Mouse (Mus musculus) embryonic facial prominence, embryonic 12.5 days (tissue): Measurements from ENCODE around the gene Sdhb. TPM values are rescaled to one million over a fixed set of nuclear protein-coding genes. Genes with fewer than 3 reads are reported as not detected.

Source experiments
- ATAC-seq: fragments of 200-750 bp; cut with Nextera tagmentation; 2 replicates; pipeline ENCODE4 v1.8.0; 2017; ENCODE audit not compliant: insufficient number of reproducible peaks, insufficient read depth, low FRiP score, low TSS enrichment
- H3K27ac ChIP-seq: fragments of 300-500 bp; sonication (generic); 2 replicates; pipeline ENCODE4 v1.5.1; 2016; ENCODE audit warnings: mild to moderate bottlenecking
- H3K27me3 ChIP-seq: fragments of 300-500 bp; sonication (generic); 2 replicates; pipeline ENCODE4 v1.6.1; 2016; ENCODE audit warnings: mild to moderate bottlenecking, moderate library complexity
- H3K36me3 ChIP-seq: fragments of 300-500 bp; sonication (generic); 2 replicates; pipeline ENCODE4 v1.6.1; 2016; ENCODE audit warnings: mild to moderate bottlenecking
- H3K4me1 ChIP-seq: fragments of 300-500 bp; sonication (generic); 2 replicates; pipeline ENCODE4 v1.6.1; 2016
- H3K4me2 ChIP-seq: fragments of 300-500 bp; sonication (generic); replicated peaks from 2 replicates; pipeline ENCODE4 v1.6.1; 2016; ENCODE audit warnings: mild to moderate bottlenecking, moderate library complexity
- H3K4me3 ChIP-seq: fragments of 300-500 bp; sonication (generic); 2 replicates; pipeline ENCODE4 v1.5.1; 2016; ENCODE audit warnings: mild to moderate bottlenecking
- H3K9ac ChIP-seq: fragments of 300-500 bp; sonication (generic); 2 replicates; pipeline ENCODE4 v1.6.1; 2016; ENCODE audit warnings: mild to moderate bottlenecking, moderate library complexity
- H3K9me3 ChIP-seq: fragments of 300-500 bp; sonication (generic); 2 replicates; pipeline ENCODE4 v1.6.1; 2016; ENCODE audit warnings: mild to moderate bottlenecking, moderate library complexity
- WGBS: fragments of 180-500 bp; shearing (Covaris S2); methylation state at CpG from one replicate; pipeline ENCODE4 v1.1.7; 2016; 5-methylcytosine and 5-hydroxymethylcytosine counted together
- polyA plus RNA-seq: library from polyadenylated mRNA; unstranded; fragments of >200 nt; fragmentation: Nextera tagmentation; extraction: Ambion mirVana; gene quantifications from 2 replicates; pipeline ENCODE4 v1.2.1, GENCODE M21; 2016

Gene Sdhb
- polyA plus RNA-seq, 1 experiment from 2014 or later: 388 TPM

DNA sequence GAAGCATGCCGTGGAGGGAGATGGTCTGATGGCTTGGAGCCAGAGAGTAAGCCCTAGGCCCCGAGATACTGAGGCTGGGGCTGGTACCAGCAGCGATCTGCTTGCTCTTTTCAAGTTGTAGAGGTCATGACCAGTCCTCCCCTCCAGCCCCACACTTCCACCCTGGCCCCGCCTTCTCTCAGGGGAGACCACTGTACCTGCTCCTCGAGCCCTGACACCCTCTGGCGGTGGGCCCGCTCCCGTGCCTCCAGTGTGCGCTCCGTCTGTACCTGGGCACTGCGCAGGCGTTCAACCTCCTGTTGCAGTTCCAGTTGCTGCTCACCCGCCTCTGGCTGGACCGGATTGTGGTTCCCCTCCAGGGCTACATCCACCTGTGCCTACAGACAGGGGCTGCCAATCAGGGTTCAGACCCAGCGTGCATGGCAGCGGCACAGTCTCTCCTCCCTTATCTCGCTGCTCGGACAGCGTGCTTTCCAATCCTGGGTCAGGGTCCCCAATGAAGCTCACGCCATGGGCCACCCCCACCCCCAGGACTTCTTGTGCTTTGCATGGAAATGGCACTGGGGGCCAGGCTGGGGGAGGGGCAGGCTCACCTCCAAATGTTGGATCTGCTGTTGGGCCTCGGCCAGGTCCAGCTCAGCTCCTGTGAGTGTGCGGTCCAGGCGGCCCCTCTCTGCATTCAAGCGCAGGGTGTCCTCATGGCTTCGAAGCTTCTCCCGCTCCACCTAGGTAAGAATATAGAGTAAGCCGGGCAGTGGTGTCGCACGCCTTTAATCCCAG is 56.8 kb downstream of the Sdhb start:
- whole genome bisulfite sequencing: 85% methylated on average over 29 of the region's 29 CpGs
- peaks cover 58% of the 10 kb centered on the region for H3K36me3 ChIP-seq
- no peak overlapping the region for H3K4me3 ChIP-seq
- H3K4me1 ChIP-seq: peaks cover 42% of the 10 kb centered on the region
- no peak for ATAC-seq
- no peak overlapping the region for H3K9ac ChIP-seq
- no peaks in the 10 kb centered on the region for H3K9me3 ChIP-seq
- H3K27me3 ChIP-seq: no peaks in the 10 kb centered on the region
- H3K4me2 ChIP-seq: no peak overlapping the region
- H3K27ac ChIP-seq: peak overlapping the region; percentile 57; the same call in 1 of the 2 replicates

GRCm38 (mm10) chr4:141020220-141020619 is 59.2 kb downstream of the Sdhb start:
- WGBS: 76% methylated on average over 17 of the region's 17 CpGs
- no peak for ATAC-seq
- peak overlapping the region; percentile 95 for H3K27ac ChIP-seq
- no peaks in the 10 kb centered on the region for H3K9me3 ChIP-seq
- peaks cover 42% of the 10 kb centered on the region for H3K36me3 ChIP-seq
- H3K9ac ChIP-seq: peak overlapping the region; percentile 38
- peak overlapping the region; percentile 30 for H3K4me2 ChIP-seq
- H3K4me1 ChIP-seq: peaks cover 40% of the 10 kb centered on the region
- no peaks in the 10 kb centered on the region for H3K27me3 ChIP-seq
- no peak overlapping the region for H3K4me3 ChIP-seq

- Histone ChIP-seq H3K4me2 (peak overlapping the region; percentile 30), H3K4me3 (0 out of 2 replicates have a peak overlapping the region, but pooled peaks have one; percentile 5), H3K36me3 (peaks cover 42% of the 10 kb centered on the region), H3K9me3 (no peaks in the 10 kb centered on the region), H3K27ac (peak overlapping the region; percentile 95), H3K4me1 (peaks cover 40% of the 10 kb centered on the region), H3K27me3 (no peaks in the 10 kb centered on the region), H3K9ac (peak overlapping the region; percentile 48)
- WGBS: 10% methylated on average over 14 of the region's 14 CpGs
- peak; percentile 55 for ATAC-seq
Observed at GRCm38 (mm10) chr4:141020811-141021613, 60.0 kb downstream of the Sdhb start.

- Histone ChIP-seq H3K9me3 (no peaks in the 10 kb centered on the region), H3K9ac (peak overlapping the region; percentile 48; the same call in 1 of the 2 replicates), H3K36me3 (peaks cover 41% of the 10 kb centered on the region), H3K4me3 (no peak overlapping the region), H3K27ac (peak overlapping the region; percentile 95), H3K27me3 (no peaks in the 10 kb centered on the region), H3K4me2 (no peak overlapping the region), H3K4me1 (peaks cover 40% of the 10 kb centered on the region)
- peak; percentile 7; the same call in 1 of the 2 replicates for ATAC-seq
- WGBS: 60% methylated on average over 11 of the region's 11 CpGs
Observed at GRCm38 (mm10) chr4:141021614-141021929, 60.6 kb downstream of the Sdhb start.

GRCm38 (mm10) chr4:141024052-141024451 is 63.0 kb downstream of the Sdhb start:
- Histone ChIP-seq H3K9ac (no peak overlapping the region), H3K27ac (0 out of 2 replicates have a peak overlapping the region, but pooled peaks have one; percentile 36), H3K4me1 (peaks cover 31% of the 10 kb centered on the region), H3K4me2 (no peak overlapping the region), H3K27me3 (no peaks in the 10 kb centered on the region), H3K9me3 (no peaks in the 10 kb centered on the region), H3K36me3 (peaks cover 35% of the 10 kb centered on the region), H3K4me3 (no peak overlapping the region)
- no peak for ATAC-seq
- WGBS: 69% methylated on average over 9 of the region's 9 CpGs

DNA sequence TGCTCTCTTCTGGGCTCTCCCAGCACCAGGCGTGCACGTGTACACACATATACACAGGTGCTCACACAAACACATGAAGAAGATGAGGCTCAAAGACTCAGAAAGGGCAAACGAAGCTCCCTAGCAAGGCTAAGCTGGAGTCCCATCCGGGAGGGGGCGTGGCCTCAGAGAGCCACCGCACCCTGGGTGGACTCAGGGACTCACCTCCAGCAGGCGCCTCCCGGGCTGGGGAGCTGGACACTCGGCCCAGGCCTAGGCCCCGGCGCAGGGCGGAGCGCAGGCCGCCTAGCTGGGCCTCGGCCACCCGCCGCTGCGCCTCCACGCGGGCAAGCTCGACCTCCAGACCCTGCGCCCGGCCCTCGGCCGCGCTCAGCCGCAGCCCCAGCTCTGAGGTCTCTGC is 64.0 kb downstream of the Sdhb start:
- Histone ChIP-seq H3K9ac (no peak overlapping the region), H3K4me3 (no peak overlapping the region), H3K27ac (no peak overlapping the region), H3K4me2 (no peak overlapping the region), H3K27me3 (no peaks in the 10 kb centered on the region), H3K4me1 (peaks cover 23% of the 10 kb centered on the region), H3K36me3 (peaks cover 42% of the 10 kb centered on the region), H3K9me3 (no peaks in the 10 kb centered on the region)
- 73% methylated on average over 27 of the region's 27 CpGs for WGBS
- ATAC-seq: no peak

Other genes starting within 250 kb of the Sdhb start
- gene Padi6, start 218.6 kb upstream of the Sdhb start, polyA plus RNA-seq: 0.09 TPM in 1 of 2 replicates, not detected in the other
- gene Padi4, start 187.0 kb upstream of the Sdhb start, polyA plus RNA-seq: 0.22 TPM in 1 of 2 replicates, not detected in the other
- gene Padi3, start 150.6 kb upstream of the Sdhb start, polyA plus RNA-seq: 0.06 and 0.08 TPM in 2 replicates
- 0.12 and 0.14 TPM in 2 replicates for gene Padi1, start 115.4 kb upstream of the Sdhb start, polyA plus RNA-seq
- 3.0 and 3.6 TPM in 2 replicates for gene Padi2, start 54.9 kb upstream of the Sdhb start, polyA plus RNA-seq
- gene Atp13a2, start 25.7 kb downstream of the Sdhb start, polyA plus RNA-seq: 56.1 and 63.3 TPM in 2 replicates
- 646 and 656 TPM in 2 replicates for gene Mfap2, start 49.2 kb downstream of the Sdhb start, polyA plus RNA-seq
- gene Crocc, start 99.3 kb downstream of the Sdhb start, polyA plus RNA-seq: 13.2 TPM in 2 replicates
- gene Necap2, start 117.2 kb downstream of the Sdhb start, polyA plus RNA-seq: 79.8 and 84.5 TPM in 2 replicates
- 0.14 TPM in 1 of 2 replicates, not detected in the other for gene Spata21, start 127.1 kb downstream of the Sdhb start, polyA plus RNA-seq
- 35.2 and 37.6 TPM in 2 replicates for gene Szrd1, start 178.6 kb downstream of the Sdhb start, polyA plus RNA-seq
- gene Fbxo42, start 186.7 kb downstream of the Sdhb start, polyA plus RNA-seq: 31.6 and 32.1 TPM in 2 replicates